Mouse (Mus musculus): ENCODE measurements at regions not wholly inside any gene's neighbourhood (a gene's known extent, or its start where the extent isn't known, plus 50 kb on each side); places are given as distances from the start of the nearest gene placed in this dataset.

GRCm38 (mm10) chr13:83268663-83269062 is 235.2 kb upstream of the Mef2c start:
- DNase-seq, result no peak

DNA sequence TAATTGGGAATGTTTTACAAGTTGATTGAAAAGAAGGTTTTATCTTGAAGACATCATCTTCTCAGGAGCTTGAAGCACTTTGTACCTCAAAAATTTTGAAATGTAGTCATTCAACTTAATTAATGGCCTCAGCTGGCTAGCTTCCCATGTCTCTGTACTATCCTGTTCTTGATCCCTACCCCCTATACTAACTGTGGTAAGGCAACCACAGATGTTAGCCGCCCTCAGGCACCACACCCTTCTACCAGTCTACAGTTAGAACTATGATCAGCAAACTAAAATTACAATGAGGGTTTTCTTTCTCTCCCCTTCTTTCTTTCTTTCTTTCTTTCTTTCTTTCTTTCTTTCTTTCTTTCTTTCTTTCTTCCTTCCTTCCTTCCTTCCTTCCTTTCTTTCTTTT is 225.1 kb upstream of the Mef2c start:
- DNase-seq, result no peak

GRCm38 (mm10) chr13:83307696-83308095 is 196.1 kb upstream of the Mef2c start:
- DNase-seq, result no peak

GRCm38 (mm10) chr13:83328488-83328887 is 175.3 kb upstream of the Mef2c start:
- DNase-seq, result no peak

DNA sequence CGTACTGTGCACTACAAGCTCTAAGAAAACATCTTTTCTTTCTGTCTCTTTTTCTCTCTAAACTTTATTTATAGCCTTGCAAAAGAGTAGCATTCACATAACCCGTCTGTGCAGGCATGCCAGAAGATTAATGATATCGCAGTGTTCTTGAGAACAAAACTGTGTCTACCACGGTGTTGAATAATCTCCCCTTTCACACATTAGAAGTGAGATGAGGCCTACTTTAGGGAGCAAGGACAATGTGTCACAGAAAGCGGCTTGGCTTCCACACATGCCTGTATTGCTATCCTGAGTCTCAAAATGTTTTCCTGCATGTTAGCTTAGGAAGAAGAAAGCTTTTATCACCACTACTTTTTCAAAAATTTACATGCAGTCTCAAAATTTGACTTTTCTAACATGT is 170.1 kb upstream of the Mef2c start:
- no peak for DNase-seq

GRCm38 (mm10) chr13:83344611-83345319 is 159.1 kb upstream of the Mef2c start:
- no peak for DNase-seq

DNA sequence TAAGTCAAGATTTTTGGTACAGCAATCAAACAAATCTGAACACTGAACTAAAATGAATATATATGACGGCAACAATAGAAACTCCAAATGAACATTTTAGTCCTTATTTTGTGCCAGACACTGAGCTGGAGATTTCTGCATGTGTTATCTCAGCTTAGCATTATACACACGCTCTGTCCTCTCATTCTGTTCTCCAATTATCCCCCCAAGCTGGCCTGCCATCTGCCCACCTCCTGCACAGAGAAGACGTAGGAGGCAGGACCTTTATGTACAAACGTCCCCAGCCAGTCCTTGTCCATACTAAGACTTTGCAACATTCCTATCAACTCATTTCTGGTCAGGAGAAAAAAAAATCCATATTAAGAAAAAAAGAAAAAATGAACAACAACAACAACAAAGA is 148.5 kb upstream of the Mef2c start:
- DNase-seq, result no peak

DNA sequence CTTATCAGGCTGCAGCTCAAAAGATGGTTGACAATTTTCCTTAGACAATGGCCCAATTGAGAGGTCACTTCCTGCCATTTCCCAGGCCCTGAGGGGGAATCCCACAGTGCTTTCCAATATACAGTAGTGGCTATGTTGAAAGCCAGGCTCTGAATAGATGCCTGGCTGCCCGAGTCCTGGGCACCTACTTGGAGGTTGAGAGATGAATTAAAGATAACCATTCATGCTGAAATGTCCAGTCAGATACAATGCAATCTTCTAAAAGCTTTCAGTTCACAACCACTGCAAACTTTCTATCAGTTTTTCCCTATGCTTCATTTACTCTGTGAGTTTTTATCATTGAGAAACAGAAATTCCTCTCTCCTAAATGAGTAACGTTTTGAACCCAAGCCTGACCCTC is 143.3 kb upstream of the Mef2c start:
- DNase-seq, result no peak

GRCm38 (mm10) chr13:83376097-83376797 is 127.6 kb upstream of the Mef2c start:
- no peak for DNase-seq

DNA sequence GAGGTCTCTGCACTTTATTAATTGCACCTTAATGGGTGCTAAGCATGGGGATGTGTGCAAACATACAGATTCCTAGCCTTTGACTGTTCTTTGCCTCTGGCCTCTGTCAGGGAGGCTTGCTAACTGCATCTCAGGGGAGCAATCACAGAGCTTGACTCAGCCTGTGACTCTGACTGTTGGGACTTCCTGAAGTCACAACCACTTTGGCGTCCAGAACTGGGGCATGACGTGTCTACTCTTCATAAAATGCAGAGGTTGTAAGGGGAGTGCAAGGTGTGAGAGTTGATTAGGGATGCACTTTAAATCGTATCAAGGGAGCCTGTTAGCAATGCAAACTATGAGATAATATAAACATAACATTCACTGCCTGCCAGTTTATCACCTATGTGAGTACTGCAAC is 125.2 kb upstream of the Mef2c start:
- no peak for DNase-seq

DNA sequence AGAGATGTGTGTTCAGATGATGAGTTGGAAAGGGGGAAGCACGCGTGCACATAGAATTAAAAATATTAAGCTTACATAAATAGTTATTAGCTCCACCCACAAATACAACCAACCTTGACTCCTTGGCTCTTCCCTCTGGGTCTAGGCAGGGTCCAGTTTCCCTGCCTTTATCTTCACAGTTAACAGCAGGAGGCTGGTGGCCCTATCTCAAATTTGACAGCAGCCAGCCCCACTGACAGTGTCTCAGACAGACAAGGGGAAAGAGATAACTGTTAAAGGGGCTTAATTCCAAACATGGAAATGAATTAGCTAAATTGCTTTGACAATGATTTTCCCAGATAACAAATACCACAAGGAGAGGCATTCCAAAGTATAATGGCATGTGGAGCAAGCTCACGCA is 121.2 kb upstream of the Mef2c start:
- no peak for DNase-seq

- no peak for DNase-seq
These were observed 109.1 kb upstream of the Mef2c start for GRCm38 (mm10) chr13:83394773-83395172.

- DNase-seq, result no peak
These were observed 104.5 kb upstream of the Mef2c start for GRCm38 (mm10) chr13:83399381-83399780.

DNA sequence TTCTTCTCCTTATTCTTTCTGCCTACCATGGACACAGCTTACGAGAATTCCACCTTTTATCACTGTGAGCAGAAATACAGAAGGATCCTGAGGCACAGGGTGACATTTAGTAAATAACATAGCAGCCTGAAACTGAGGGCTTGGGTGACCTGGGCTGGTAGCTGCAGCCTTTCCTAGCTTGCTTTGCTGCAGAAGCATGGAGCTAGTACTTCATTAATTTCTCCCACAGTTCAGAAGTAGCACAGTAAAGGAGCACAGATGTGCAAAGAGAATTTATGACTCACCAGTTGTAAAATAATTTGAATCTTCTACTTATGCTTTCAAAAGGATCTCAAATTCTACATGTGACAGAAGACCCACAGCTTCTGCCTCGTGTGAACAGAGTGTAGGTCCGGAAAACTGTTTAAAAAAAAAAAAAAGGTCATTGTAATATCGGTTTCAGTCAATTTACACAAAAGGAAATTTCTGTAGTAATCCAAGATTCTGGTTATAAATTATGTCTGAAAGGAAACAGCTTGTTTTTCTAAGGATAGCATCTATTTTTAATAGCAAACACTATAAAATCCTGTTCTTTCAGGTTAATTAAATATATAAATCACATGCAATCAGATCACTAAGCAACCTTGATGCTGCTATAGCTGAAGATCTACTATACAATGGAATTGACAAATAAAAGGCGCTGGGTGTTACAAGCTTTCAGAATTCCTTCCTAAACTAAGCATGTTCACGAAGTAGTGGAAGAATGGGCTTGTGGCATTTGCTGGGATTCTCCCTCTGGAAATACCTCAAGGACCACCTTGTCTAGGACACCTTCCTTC is 64.0 kb upstream of the Mef2c start:
- no peak for DNase-seq

DNA sequence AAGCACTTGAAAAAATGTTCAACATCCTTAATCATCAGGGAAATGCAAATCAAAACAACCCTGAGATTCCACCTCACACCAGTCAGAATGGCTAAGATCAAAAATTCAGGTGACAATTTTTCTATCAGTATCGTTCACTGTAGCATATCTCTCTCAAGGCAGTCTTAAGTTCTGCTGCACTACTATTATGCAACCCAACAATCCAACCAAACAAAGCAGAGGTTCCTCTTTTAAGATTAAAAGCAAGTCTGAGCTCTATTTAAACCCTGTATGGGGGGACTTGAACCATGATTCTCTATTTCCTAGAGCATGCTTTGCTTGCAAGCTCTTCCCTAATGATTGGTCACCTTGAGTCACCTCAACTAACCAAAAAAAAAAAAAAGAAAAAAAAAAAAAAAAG is 59.6 kb upstream of the Mef2c start:
- no peak for DNase-seq

DNA sequence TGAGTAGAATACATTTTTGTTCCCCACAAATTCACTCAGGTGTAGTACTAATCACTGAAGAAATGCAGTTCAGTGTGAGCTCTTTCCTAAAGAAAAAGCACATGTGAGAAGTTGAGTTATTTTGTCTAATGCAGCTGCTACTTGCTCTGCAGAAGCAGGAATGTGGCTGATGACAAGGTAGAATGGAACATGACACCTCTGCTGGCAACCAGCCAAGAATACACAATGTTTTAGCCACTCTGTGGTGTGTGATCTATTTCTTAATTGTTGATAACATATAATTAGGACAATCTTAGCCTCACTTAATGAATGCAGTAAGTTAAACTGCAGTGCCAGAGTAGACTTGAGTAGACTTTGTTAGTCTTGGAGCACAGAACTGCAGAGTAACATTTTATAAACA is 53.0 kb upstream of the Mef2c start:
- DNase-seq, result no peak

- DNase-seq, result no peak
These were observed 50.8 kb upstream of the Mef2c start for GRCm38 (mm10) chr13:83452987-83453386.

Data from cerebellum, postnatal 36 days (tissue).